Mouse (Mus musculus): ENCODE measurements around the gene Efna5. TPM values are rescaled to one million over a fixed set of nuclear protein-coding genes. Genes with fewer than 3 reads are reported as not detected.

The Efna5 gene
- polyA plus RNA-seq, 1 experiment from 2014 or later: 24.5 TPM

GRCm38 (mm10) chr17:62624804-62625645 is 256.1 kb downstream of the Efna5 start:
- Histone ChIP-seq H3K4me2 (no peak overlapping the region), H3K36me3 (ENCODE audit: control insufficient read depth, insufficient read depth, low read length) (no peaks in the 10 kb centered on the region), H3K9ac (ENCODE audit: low read depth, low read length) (no peak overlapping the region), H3K9me3 (replicated peaks; ENCODE audit: control insufficient read depth, low read length) (no peaks in the 10 kb centered on the region), H3K27me3 (ENCODE audit: control insufficient read depth, insufficient read depth, low read length) (no peaks in the 10 kb centered on the region), H3K4me1 (ENCODE audit: control insufficient read depth, insufficient read depth, low read length) (no peaks in the 10 kb centered on the region), H3K27ac (ENCODE audit: low read depth, low read length) (no peak overlapping the region), H3K4me3 (ENCODE audit: low read depth, low read length) (no peak overlapping the region)
- WGBS (ENCODE audit: insufficient replicate concordance): 78% methylated on average over 8 of the region's 8 CpGs
- ATAC-seq (replicated peaks; ENCODE audit: insufficient number of reproducible peaks, low FRiP score, low TSS enrichment): no peak

DNA sequence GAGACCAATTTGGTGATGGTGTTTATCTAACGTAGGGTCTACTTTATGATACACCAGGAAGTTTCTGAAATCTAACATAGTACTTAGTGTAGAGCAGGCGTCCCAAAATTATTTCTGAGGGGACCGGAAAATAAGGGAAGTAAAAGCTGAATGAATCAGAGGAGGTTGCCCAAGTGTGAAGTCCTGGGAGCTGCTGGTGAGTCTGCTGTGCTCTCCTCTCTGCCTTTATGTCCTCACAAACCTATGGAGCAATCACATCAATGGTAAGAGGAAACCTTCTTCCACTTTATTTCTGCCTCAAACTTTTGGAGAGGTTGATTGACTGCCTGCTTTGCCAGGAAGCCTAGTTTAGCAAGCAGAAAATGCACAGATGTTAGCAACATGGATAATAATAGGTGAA is 257.9 kb downstream of the Efna5 start:
- Histone ChIP-seq H3K4me3 (ENCODE audit: low read depth, low read length) (no peak overlapping the region), H3K27ac (ENCODE audit: low read depth, low read length) (no peak overlapping the region), H3K4me1 (ENCODE audit: control insufficient read depth, insufficient read depth, low read length) (no peaks in the 10 kb centered on the region), H3K9ac (ENCODE audit: low read depth, low read length) (no peak overlapping the region), H3K27me3 (ENCODE audit: control insufficient read depth, insufficient read depth, low read length) (no peaks in the 10 kb centered on the region), H3K36me3 (ENCODE audit: control insufficient read depth, insufficient read depth, low read length) (no peaks in the 10 kb centered on the region), H3K9me3 (replicated peaks; ENCODE audit: control insufficient read depth, low read length) (no peaks in the 10 kb centered on the region), H3K4me2 (no peak overlapping the region)
- no peak for ATAC-seq (replicated peaks; ENCODE audit: insufficient number of reproducible peaks, low FRiP score, low TSS enrichment)
- WGBS (ENCODE audit: insufficient replicate concordance): 84% methylated on average over 3 of the region's 3 CpGs

DNA sequence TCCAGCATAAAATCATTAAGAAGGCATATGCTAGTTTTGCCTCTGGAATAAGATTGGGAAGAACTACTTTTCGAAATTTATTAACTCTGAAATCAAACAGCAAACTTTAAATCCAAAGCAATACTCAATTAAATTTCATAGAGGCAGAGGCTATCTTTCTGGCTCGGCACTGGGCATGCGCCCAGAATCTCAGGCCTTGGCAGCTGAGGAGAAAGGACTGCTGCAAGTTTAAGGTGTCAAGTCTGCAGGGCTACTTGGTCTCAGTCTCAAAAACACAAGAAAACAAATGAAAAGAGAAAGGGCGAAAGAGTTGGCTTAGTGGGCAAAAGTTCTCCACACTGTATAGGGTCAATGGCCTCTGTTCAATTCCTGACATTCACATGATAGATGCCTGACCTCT is 258.6 kb downstream of the Efna5 start:
- Histone ChIP-seq H3K4me2 (no peak overlapping the region), H3K4me3 (ENCODE audit: low read depth, low read length) (no peak overlapping the region), H3K27ac (ENCODE audit: low read depth, low read length) (no peak overlapping the region), H3K36me3 (ENCODE audit: control insufficient read depth, insufficient read depth, low read length) (no peaks in the 10 kb centered on the region), H3K4me1 (ENCODE audit: control insufficient read depth, insufficient read depth, low read length) (no peaks in the 10 kb centered on the region), H3K9ac (ENCODE audit: low read depth, low read length) (no peak overlapping the region), H3K27me3 (ENCODE audit: control insufficient read depth, insufficient read depth, low read length) (no peaks in the 10 kb centered on the region), H3K9me3 (replicated peaks; ENCODE audit: control insufficient read depth, low read length) (no peaks in the 10 kb centered on the region)
- 84% methylated on average over 4 of the region's 4 CpGs for WGBS (ENCODE audit: insufficient replicate concordance)
- no peak for ATAC-seq (replicated peaks; ENCODE audit: insufficient number of reproducible peaks, low FRiP score, low TSS enrichment)

DNA sequence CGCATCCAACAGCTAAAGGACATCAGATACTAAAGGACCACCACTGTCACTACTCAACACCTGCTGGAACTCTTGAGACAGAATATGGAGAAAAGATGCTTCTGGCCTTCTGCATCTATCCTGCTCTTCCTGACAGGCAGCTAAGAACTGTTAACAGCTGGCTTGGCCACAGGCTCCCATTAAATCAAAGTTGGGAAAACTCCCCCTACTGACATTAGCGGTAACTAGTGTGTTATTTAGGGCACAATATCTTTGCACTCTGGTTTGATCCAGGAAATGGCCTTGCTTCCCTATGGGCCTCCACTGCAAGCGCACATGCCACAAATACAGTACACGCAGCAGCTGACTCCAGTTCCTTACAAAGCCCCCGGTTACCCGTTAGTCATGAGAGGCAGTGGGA is 266.0 kb downstream of the Efna5 start:
- Histone ChIP-seq H3K4me3 (ENCODE audit: low read depth, low read length) (no peak overlapping the region), H3K4me2 (no peak overlapping the region), H3K4me1 (ENCODE audit: control insufficient read depth, insufficient read depth, low read length) (peaks cover 11% of the 10 kb centered on the region), H3K36me3 (ENCODE audit: control insufficient read depth, insufficient read depth, low read length) (no peaks in the 10 kb centered on the region), H3K9me3 (replicated peaks; ENCODE audit: control insufficient read depth, low read length) (no peaks in the 10 kb centered on the region), H3K27ac (ENCODE audit: low read depth, low read length) (no peak overlapping the region; the same call in 1 of the 2 replicates), H3K9ac (ENCODE audit: low read depth, low read length) (no peak overlapping the region), H3K27me3 (ENCODE audit: control insufficient read depth, insufficient read depth, low read length) (no peaks in the 10 kb centered on the region)
- 59% methylated on average over 6 of the region's 6 CpGs for WGBS (ENCODE audit: insufficient replicate concordance)
- no peak for ATAC-seq (replicated peaks; ENCODE audit: insufficient number of reproducible peaks, low FRiP score, low TSS enrichment)

DNA sequence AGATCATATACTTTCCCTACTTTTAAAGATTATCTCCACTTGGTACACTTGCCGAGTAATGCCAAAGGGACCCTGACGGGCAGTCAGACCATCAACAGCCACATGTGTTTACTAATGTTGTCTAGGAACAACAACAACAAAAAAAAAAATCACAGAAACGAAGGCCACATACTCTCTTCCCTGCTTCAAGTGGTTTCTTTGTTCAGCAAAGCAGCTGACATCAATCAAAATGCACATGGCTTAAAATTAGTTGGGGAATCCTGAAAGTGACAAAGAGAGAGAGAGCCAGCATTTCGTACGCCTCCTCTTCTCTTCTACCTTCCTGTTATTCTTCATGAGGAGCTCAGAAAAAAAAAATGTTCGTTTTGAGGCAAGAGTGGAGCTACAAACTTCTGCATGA is 266.4 kb downstream of the Efna5 start:
- Histone ChIP-seq H3K9me3 (replicated peaks; ENCODE audit: control insufficient read depth, low read length) (no peaks in the 10 kb centered on the region), H3K4me3 (ENCODE audit: low read depth, low read length) (no peak overlapping the region), H3K9ac (ENCODE audit: low read depth, low read length) (no peak overlapping the region), H3K27me3 (ENCODE audit: control insufficient read depth, insufficient read depth, low read length) (no peaks in the 10 kb centered on the region), H3K27ac (ENCODE audit: low read depth, low read length) (no peak overlapping the region), H3K4me2 (no peak overlapping the region), H3K36me3 (ENCODE audit: control insufficient read depth, insufficient read depth, low read length) (no peaks in the 10 kb centered on the region), H3K4me1 (ENCODE audit: control insufficient read depth, insufficient read depth, low read length) (peaks cover 11% of the 10 kb centered on the region)
- ATAC-seq (replicated peaks; ENCODE audit: insufficient number of reproducible peaks, low FRiP score, low TSS enrichment): no peak
- WGBS (ENCODE audit: insufficient replicate concordance): 48% methylated on average over 6 of the region's 6 CpGs

- H3K36me3 ChIP-seq (ENCODE audit: control insufficient read depth, insufficient read depth, low read length): no peaks in the 10 kb centered on the region
- no peak overlapping the region for H3K4me2 ChIP-seq
- H3K27ac ChIP-seq (ENCODE audit: low read depth, low read length): no peak overlapping the region
- no peaks in the 10 kb centered on the region for H3K9me3 ChIP-seq (replicated peaks; ENCODE audit: control insufficient read depth, low read length)
- no peaks in the 10 kb centered on the region for H3K27me3 ChIP-seq (ENCODE audit: control insufficient read depth, insufficient read depth, low read length)
- no peak for ATAC-seq (replicated peaks; ENCODE audit: insufficient number of reproducible peaks, low FRiP score, low TSS enrichment)
- 48% methylated on average over 8 of the region's 8 CpGs for WGBS (ENCODE audit: insufficient replicate concordance)
- H3K4me3 ChIP-seq (ENCODE audit: low read depth, low read length): no peak overlapping the region
- H3K9ac ChIP-seq (ENCODE audit: low read depth, low read length): no peak overlapping the region
- H3K4me1 ChIP-seq (ENCODE audit: control insufficient read depth, insufficient read depth, low read length): peaks cover 11% of the 10 kb centered on the region
Measured at GRCm38 (mm10) chr17:62614237-62614636, 266.9 kb downstream of the Efna5 start.

GRCm38 (mm10) chr17:62613232-62613631 is 267.9 kb downstream of the Efna5 start:
- no peaks in the 10 kb centered on the region for H3K36me3 ChIP-seq (ENCODE audit: control insufficient read depth, insufficient read depth, low read length)
- no peaks in the 10 kb centered on the region for H3K27me3 ChIP-seq (ENCODE audit: control insufficient read depth, insufficient read depth, low read length)
- 86% methylated on average over 11 of the region's 11 CpGs for WGBS (ENCODE audit: insufficient replicate concordance)
- H3K4me1 ChIP-seq (ENCODE audit: control insufficient read depth, insufficient read depth, low read length): peaks cover 11% of the 10 kb centered on the region
- no peak overlapping the region for H3K4me2 ChIP-seq
- no peak for ATAC-seq (replicated peaks; ENCODE audit: insufficient number of reproducible peaks, low FRiP score, low TSS enrichment)
- H3K9ac ChIP-seq (ENCODE audit: low read depth, low read length): no peak overlapping the region
- H3K9me3 ChIP-seq (replicated peaks; ENCODE audit: control insufficient read depth, low read length): no peaks in the 10 kb centered on the region
- H3K4me3 ChIP-seq (ENCODE audit: low read depth, low read length): no peak overlapping the region
- H3K27ac ChIP-seq (ENCODE audit: low read depth, low read length): no peak overlapping the region

DNA sequence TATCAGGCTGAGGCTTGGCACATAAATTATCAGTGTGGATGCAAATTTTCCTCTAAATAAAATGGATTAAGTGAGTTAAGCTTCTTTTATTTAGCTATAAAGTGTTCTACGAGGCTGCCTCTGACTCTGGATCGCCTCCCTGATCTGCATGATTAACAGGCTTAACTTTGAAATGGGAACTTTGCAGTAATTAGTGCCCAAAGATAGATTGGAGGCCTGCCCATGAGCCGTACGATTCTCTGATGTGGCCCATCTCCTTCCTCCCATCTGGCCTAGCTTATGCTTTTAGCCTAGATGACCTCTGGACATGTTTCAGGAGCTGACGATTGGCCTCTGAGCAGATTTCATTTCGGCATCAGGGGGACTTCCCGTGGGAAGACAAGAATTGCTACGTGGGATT is 273.0 kb downstream of the Efna5 start:
- ATAC-seq (replicated peaks; ENCODE audit: insufficient number of reproducible peaks, low FRiP score, low TSS enrichment): no peak
- H3K4me2 ChIP-seq: no peak overlapping the region
- no peaks in the 10 kb centered on the region for H3K9me3 ChIP-seq (replicated peaks; ENCODE audit: control insufficient read depth, low read length)
- H3K27me3 ChIP-seq (ENCODE audit: control insufficient read depth, insufficient read depth, low read length): no peaks in the 10 kb centered on the region
- WGBS (ENCODE audit: insufficient replicate concordance): 67% methylated on average over 8 of the region's 8 CpGs
- H3K9ac ChIP-seq (ENCODE audit: low read depth, low read length): no peak overlapping the region
- no peaks in the 10 kb centered on the region for H3K36me3 ChIP-seq (ENCODE audit: control insufficient read depth, insufficient read depth, low read length)
- H3K4me1 ChIP-seq (ENCODE audit: control insufficient read depth, insufficient read depth, low read length): no peaks in the 10 kb centered on the region
- no peak overlapping the region for H3K4me3 ChIP-seq (ENCODE audit: low read depth, low read length)
- H3K27ac ChIP-seq (ENCODE audit: low read depth, low read length): no peak overlapping the region

- H3K9me3 ChIP-seq (replicated peaks; ENCODE audit: control insufficient read depth, low read length): no peaks in the 10 kb centered on the region
- H3K4me3 ChIP-seq (ENCODE audit: low read depth, low read length): no peak overlapping the region
- no peak overlapping the region for H3K27ac ChIP-seq (ENCODE audit: low read depth, low read length)
- H3K4me1 ChIP-seq (ENCODE audit: control insufficient read depth, insufficient read depth, low read length): no peaks in the 10 kb centered on the region
- no peak overlapping the region for H3K4me2 ChIP-seq
- no peak overlapping the region for H3K9ac ChIP-seq (ENCODE audit: low read depth, low read length)
- 86% methylated on average over 18 of the region's 18 CpGs for WGBS (ENCODE audit: insufficient replicate concordance)
- no peaks in the 10 kb centered on the region for H3K27me3 ChIP-seq (ENCODE audit: control insufficient read depth, insufficient read depth, low read length)
- H3K36me3 ChIP-seq (ENCODE audit: control insufficient read depth, insufficient read depth, low read length): no peaks in the 10 kb centered on the region
- no peak for ATAC-seq (replicated peaks; ENCODE audit: insufficient number of reproducible peaks, low FRiP score, low TSS enrichment)
Measured at GRCm38 (mm10) chr17:62607304-62607914, 273.7 kb downstream of the Efna5 start.

Data from heart, embryonic 11.5 days (tissue).